Mouse (Mus musculus): ENCODE measurements at regions not wholly inside any gene's neighbourhood (a gene's known extent, or its start where the extent isn't known, plus 50 kb on each side); places are given as distances from the start of the nearest gene placed in this dataset.
A peak's percentile ranks its signal among the peaks of the same experiment; 100 is the strongest.

- Histone ChIP-seq H3K4me3 (no peak overlapping the region), H3K9me3 (no peaks in the 10 kb centered on the region), H3K27ac (no peak overlapping the region), H3K27me3 (ENCODE audit: insufficient read depth, poor library complexity, severe bottlenecking) (no peaks in the 10 kb centered on the region), H3K4me1 (no peaks in the 10 kb centered on the region), H3K36me3 (no peaks in the 10 kb centered on the region)
- no peak for DNase-seq (ENCODE audit: low spot score)
- WGBS = 57% methylated on average over 1 of the region's 1 CpGs
Measured at GRCm38 (mm10) chr2:137468769-137469168, 352.3 kb upstream of the Jag1 start.

DNA sequence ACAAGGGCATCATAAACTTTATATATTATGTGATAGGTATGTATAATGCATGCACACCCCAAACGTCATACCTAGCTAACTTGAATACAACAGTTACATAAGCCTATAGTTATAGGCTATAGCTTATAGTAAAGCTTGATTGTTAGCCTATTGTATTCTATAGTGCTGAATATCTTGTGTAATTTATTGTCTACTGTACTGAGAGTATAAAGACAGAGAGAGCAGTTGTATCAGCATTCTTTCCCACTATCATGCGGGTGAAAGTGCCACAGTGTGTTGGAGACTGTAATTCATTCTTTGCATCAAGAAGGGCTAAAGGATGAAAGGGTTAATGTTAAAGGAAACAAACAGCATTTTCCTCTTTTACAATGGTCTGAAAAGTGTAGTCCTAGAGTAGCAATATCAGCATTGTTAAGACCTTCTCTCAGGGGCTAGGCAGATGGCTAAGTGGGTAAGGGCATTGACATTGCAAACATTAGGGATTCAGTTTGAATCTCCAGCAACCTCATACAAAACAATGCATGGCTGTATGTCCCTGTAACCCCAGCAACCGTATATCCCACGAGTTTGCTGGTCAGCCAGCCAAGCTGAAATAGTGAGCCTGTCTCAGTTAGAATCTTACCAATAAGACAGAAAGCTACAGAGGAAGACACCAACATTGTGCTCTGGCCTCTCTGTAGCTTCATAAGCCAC is 340.8 kb upstream of the Jag1 start:
- no peak for DNase-seq (ENCODE audit: low spot score)
- Histone ChIP-seq H3K27ac (no peak overlapping the region), H3K27me3 (ENCODE audit: insufficient read depth, poor library complexity, severe bottlenecking) (no peaks in the 10 kb centered on the region), H3K9me3 (no peaks in the 10 kb centered on the region), H3K36me3 (no peaks in the 10 kb centered on the region), H3K4me3 (no peak overlapping the region), H3K4me1 (no peaks in the 10 kb centered on the region)
- WGBS = 72% methylated on average over 4 of the region's 4 CpGs

GRCm38 (mm10) chr2:137456436-137456835 is 340.0 kb upstream of the Jag1 start:
- H3K27me3 ChIP-seq (ENCODE audit: insufficient read depth, poor library complexity, severe bottlenecking) = no peaks in the 10 kb centered on the region
- no peaks in the 10 kb centered on the region for H3K36me3 ChIP-seq
- no peak overlapping the region for H3K27ac ChIP-seq
- no peaks in the 10 kb centered on the region for H3K9me3 ChIP-seq
- H3K4me3 ChIP-seq = no peak overlapping the region
- WGBS = 62% methylated on average over 3 of the region's 3 CpGs
- DNase-seq (ENCODE audit: low spot score) = no peak
- no peaks in the 10 kb centered on the region for H3K4me1 ChIP-seq

DNA sequence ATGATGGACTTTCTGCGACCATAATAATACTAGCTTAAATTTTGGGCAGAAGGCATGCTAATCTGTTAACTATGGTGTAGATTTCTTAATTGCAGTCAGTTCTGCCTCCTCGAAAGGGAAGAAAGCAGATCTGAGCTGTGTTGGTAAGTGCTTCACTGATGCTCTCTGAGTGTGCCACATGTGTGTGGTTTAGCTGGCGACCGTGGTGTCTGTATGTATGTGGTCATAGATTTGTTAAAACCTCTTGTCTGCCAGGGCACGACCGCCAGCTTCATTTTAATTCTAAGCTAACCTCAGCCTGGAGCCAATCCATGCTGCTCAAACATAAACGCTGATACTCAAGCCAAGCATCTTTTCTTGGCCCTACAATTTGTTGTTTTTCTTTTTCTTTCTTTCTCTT is 330.5 kb upstream of the Jag1 start:
- Histone ChIP-seq H3K27me3 (ENCODE audit: insufficient read depth, poor library complexity, severe bottlenecking) (no peaks in the 10 kb centered on the region), H3K4me1 (no peaks in the 10 kb centered on the region; the same call in 1 of the 2 replicates), H3K9me3 (no peaks in the 10 kb centered on the region), H3K36me3 (no peaks in the 10 kb centered on the region), H3K27ac (no peak overlapping the region), H3K4me3 (no peak overlapping the region)
- no peak for DNase-seq (ENCODE audit: low spot score)
- WGBS = 86% methylated on average over 7 of the region's 7 CpGs

DNA sequence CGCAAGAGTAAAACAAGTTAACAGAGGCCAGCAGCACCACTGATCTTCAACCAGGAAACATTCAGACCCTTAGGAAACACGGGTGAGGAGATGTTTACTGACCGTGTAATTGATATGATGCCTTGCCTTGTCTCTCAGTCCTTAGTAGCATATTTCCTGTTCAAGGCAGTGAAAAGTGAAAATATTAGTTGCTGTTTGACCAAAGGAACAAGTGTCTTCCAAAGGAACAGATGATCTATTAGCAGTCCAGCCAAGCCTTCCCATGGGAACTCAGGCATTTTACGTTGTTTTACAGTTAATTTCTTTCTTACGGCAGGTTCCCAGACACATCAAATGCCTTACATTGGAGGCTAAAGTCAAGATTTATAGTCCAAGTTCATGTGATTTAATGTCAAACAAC is 321.3 kb upstream of the Jag1 start:
- Histone ChIP-seq H3K4me1 (peaks cover 22% of the 10 kb centered on the region), H3K9me3 (no peaks in the 10 kb centered on the region), H3K27ac (no peak overlapping the region), H3K36me3 (no peaks in the 10 kb centered on the region), H3K27me3 (ENCODE audit: insufficient read depth, poor library complexity, severe bottlenecking) (no peaks in the 10 kb centered on the region), H3K4me3 (no peak overlapping the region)
- no peak for DNase-seq (ENCODE audit: low spot score)
- WGBS = 71% methylated on average over 5 of the region's 5 CpGs

- Histone ChIP-seq H3K4me1 (peaks cover 26% of the 10 kb centered on the region), H3K36me3 (no peaks in the 10 kb centered on the region), H3K4me3 (no peak overlapping the region), H3K27me3 (ENCODE audit: insufficient read depth, poor library complexity, severe bottlenecking) (no peaks in the 10 kb centered on the region), H3K9me3 (no peaks in the 10 kb centered on the region), H3K27ac (no peak overlapping the region)
- DNase-seq (ENCODE audit: low spot score) = no peak
- 27% methylated on average over 4 of the region's 4 CpGs for WGBS
Measured at GRCm38 (mm10) chr2:137436161-137436560, 319.7 kb upstream of the Jag1 start.

DNA sequence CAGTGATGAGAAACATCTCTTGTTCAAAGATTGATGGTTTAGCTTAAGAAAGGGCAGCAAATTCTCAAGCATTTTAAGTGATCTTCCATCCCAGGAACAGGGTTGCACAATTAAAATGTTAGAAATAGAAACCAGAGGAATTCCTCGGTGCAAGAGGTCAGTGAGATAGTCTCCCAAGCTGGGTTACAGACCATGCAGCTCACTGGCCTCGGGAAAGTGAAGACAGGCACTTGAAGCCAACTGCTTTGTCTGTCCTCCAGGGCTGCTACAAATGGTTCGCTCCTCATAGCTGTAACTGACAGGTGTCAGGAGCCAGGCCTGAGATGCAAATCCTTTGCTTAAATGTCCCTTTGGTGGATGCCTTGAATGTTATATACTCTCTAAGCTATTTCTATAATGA is 306.2 kb upstream of the Jag1 start:
- H3K9me3 ChIP-seq = no peaks in the 10 kb centered on the region
- H3K36me3 ChIP-seq = no peaks in the 10 kb centered on the region
- peak overlapping the region; percentile 16; the same call in 1 of the 2 replicates for H3K27ac ChIP-seq
- DNase-seq (ENCODE audit: low spot score) = peak; percentile 88
- H3K4me3 ChIP-seq = no peak overlapping the region
- H3K4me1 ChIP-seq = peaks cover 10% of the 10 kb centered on the region
- 25% methylated on average over 3 of the region's 3 CpGs for WGBS
- no peaks in the 10 kb centered on the region for H3K27me3 ChIP-seq (ENCODE audit: insufficient read depth, poor library complexity, severe bottlenecking)

- no peaks in the 10 kb centered on the region for H3K27me3 ChIP-seq (ENCODE audit: insufficient read depth, poor library complexity, severe bottlenecking)
- H3K4me3 ChIP-seq = no peak overlapping the region
- peaks cover 10% of the 10 kb centered on the region for H3K4me1 ChIP-seq
- peak overlapping the region; percentile 36; the same call in 1 of the 2 replicates for H3K27ac ChIP-seq
- 46% methylated on average over 4 of the region's 4 CpGs for WGBS
- no peaks in the 10 kb centered on the region for H3K9me3 ChIP-seq
- DNase-seq (ENCODE audit: low spot score) = no peak
- H3K36me3 ChIP-seq = no peaks in the 10 kb centered on the region
Measured at GRCm38 (mm10) chr2:137419678-137420077, 303.2 kb upstream of the Jag1 start.

GRCm38 (mm10) chr2:137417691-137418090 is 301.2 kb upstream of the Jag1 start:
- H3K4me3 ChIP-seq = no peak overlapping the region
- H3K36me3 ChIP-seq = no peaks in the 10 kb centered on the region
- H3K9me3 ChIP-seq = no peaks in the 10 kb centered on the region
- H3K4me1 ChIP-seq = peaks cover 9% of the 10 kb centered on the region
- WGBS = 92% methylated on average over 6 of the region's 6 CpGs
- no peaks in the 10 kb centered on the region for H3K27me3 ChIP-seq (ENCODE audit: insufficient read depth, poor library complexity, severe bottlenecking)
- DNase-seq (ENCODE audit: low spot score) = no peak
- no peak overlapping the region for H3K27ac ChIP-seq

GRCm38 (mm10) chr2:137413432-137413831 is 297.0 kb upstream of the Jag1 start:
- H3K4me1 ChIP-seq = peaks cover 5% of the 10 kb centered on the region; the same call in 1 of the 2 replicates
- no peak overlapping the region for H3K27ac ChIP-seq
- no peak overlapping the region for H3K4me3 ChIP-seq
- WGBS = 36% methylated on average over 3 of the region's 3 CpGs
- no peaks in the 10 kb centered on the region for H3K36me3 ChIP-seq
- no peaks in the 10 kb centered on the region for H3K9me3 ChIP-seq
- H3K27me3 ChIP-seq (ENCODE audit: insufficient read depth, poor library complexity, severe bottlenecking) = no peaks in the 10 kb centered on the region
- no peak for DNase-seq (ENCODE audit: low spot score)

- WGBS = 72% methylated on average over 2 of the region's 2 CpGs
- H3K4me1 ChIP-seq = peaks cover 5% of the 10 kb centered on the region; the same call in 1 of the 2 replicates
- no peak for DNase-seq (ENCODE audit: low spot score)
Measured at GRCm38 (mm10) chr2:137409611-137410010, 293.2 kb upstream of the Jag1 start.

GRCm38 (mm10) chr2:137408294-137408693 is 291.9 kb upstream of the Jag1 start:
- Histone ChIP-seq H3K27ac (no peak overlapping the region), H3K9me3 (no peaks in the 10 kb centered on the region), H3K36me3 (no peaks in the 10 kb centered on the region), H3K4me1 (no peaks in the 10 kb centered on the region), H3K4me3 (no peak overlapping the region), H3K27me3 (ENCODE audit: insufficient read depth, poor library complexity, severe bottlenecking) (no peaks in the 10 kb centered on the region)
- WGBS = 78% methylated on average over 2 of the region's 2 CpGs
- DNase-seq (ENCODE audit: low spot score) = no peak

More at GRCm38 (mm10) chr2:137409611-137410010, 293.2 kb upstream of the Jag1 start:
- no peak overlapping the region for H3K27ac ChIP-seq
- no peak overlapping the region for H3K4me3 ChIP-seq
- no peaks in the 10 kb centered on the region for H3K9me3 ChIP-seq
- no peaks in the 10 kb centered on the region for H3K27me3 ChIP-seq (ENCODE audit: insufficient read depth, poor library complexity, severe bottlenecking)
- H3K36me3 ChIP-seq = no peaks in the 10 kb centered on the region

DNA sequence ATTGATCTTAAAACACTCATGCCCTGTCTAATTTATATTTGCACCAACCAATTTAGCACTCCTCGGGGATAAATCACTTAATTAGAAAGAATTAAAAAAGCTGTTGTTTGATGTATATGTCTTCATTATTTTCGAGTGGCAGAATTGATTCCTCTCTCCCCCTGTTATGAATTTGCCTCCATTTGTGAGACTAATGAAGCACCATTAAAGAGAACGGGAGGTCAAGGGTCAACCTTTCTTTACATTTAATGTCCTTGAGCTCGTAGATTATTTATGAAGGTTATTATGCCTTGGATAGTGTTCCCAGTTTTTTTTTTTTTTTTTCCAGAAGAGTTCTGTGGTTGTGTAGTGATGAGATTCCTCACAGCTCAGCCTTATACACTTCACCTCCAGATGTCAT is 277.0 kb upstream of the Jag1 start:
- Histone ChIP-seq H3K4me3 (no peak overlapping the region), H3K27me3 (ENCODE audit: insufficient read depth, poor library complexity, severe bottlenecking) (no peaks in the 10 kb centered on the region), H3K27ac (no peak overlapping the region), H3K4me1 (no peaks in the 10 kb centered on the region), H3K36me3 (no peaks in the 10 kb centered on the region), H3K9me3 (no peaks in the 10 kb centered on the region)
- WGBS = 83% methylated on average over 4 of the region's 4 CpGs
- DNase-seq (ENCODE audit: low spot score) = no peak

DNA sequence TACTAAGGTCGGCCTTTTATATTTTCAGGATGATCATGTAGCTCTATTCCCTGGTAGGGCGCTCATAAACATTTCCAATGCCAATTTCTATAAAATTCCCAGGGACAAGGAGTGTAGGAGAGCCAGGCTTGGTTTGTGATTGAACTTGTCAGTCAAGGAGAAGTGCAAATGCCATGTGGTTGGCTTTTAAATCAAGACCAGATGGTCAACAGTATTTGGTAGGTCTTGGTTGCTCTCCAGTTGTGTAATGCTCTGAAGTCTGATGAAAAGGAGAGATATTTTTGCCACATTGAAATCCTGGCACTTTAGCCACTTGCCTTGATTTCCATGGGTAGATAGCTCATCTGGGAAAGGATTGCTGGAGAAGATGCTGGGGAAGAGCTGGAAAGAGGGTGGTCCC is 263.4 kb upstream of the Jag1 start:
- 79% methylated on average over 2 of the region's 2 CpGs for whole genome bisulfite sequencing
- no peak overlapping the region for H3K4me3 ChIP-seq

More for the DNA sequence above, 263.4 kb upstream of the Jag1 start:
- H3K36me3 ChIP-seq = no peaks in the 10 kb centered on the region
- no peaks in the 10 kb centered on the region for H3K27me3 ChIP-seq (ENCODE audit: insufficient read depth, poor library complexity, severe bottlenecking)
- no peaks in the 10 kb centered on the region for H3K9me3 ChIP-seq
- DNase-seq (ENCODE audit: low spot score) = no peak
- no peak overlapping the region for H3K27ac ChIP-seq
- H3K4me1 ChIP-seq = no peaks in the 10 kb centered on the region

All from heart, embryonic 10.5 days (tissue).